Mouse (Mus musculus) spleen, embryonic (tissue): ENCODE measurements around the gene Lrrc4c.

ENCODE experiments used
- CTCF ChIA-PET: fragments of 350-600 bp; sonication (Branson Sonifier 250); formaldehyde crosslinking; loops from one replicate; lab custom pipeline; 2022; lab: Charles Lee

The Lrrc4c gene

GRCm38 (mm10) chr2:97274651-97275050 is 956.7 kb downstream of the Lrrc4c start:
- CTCF ChIA-PET: no interaction called here

GRCm38 (mm10) chr2:97284986-97285385 is 967.0 kb downstream of the Lrrc4c start:
- CTCF ChIA-PET: no interaction called here

GRCm38 (mm10) chr2:97294216-97294615 is 976.2 kb downstream of the Lrrc4c start:
- CTCF ChIA-PET: no interaction called here

GRCm38 (mm10) chr2:97299704-97300103 is 981.7 kb downstream of the Lrrc4c start:
- CTCF ChIA-PET: no interaction called here

GRCm38 (mm10) chr2:97318008-97318407 is 1000.0 kb downstream of the Lrrc4c start:
- CTCF ChIA-PET: no interaction called here

DNA sequence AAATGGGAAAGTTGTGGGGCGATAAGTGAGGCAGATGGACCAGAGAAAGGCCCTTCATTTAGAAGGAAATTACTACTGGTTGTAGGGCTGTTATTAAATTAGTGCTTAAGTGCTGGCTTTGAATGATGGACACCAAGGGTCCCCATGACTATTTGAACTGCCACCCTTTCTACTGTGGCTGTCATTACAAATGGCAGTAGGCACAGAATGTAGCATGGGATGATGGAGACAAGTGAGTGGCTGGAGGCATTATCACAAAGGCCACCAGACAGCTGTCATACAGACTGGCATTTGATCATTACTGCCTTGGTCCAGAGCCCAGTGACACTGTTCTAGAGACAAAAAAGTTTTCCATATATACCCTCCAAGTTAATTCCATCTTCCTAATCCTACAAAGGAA is 1000.6 kb downstream of the Lrrc4c start:
- CTCF ChIA-PET: no interaction called here

DNA sequence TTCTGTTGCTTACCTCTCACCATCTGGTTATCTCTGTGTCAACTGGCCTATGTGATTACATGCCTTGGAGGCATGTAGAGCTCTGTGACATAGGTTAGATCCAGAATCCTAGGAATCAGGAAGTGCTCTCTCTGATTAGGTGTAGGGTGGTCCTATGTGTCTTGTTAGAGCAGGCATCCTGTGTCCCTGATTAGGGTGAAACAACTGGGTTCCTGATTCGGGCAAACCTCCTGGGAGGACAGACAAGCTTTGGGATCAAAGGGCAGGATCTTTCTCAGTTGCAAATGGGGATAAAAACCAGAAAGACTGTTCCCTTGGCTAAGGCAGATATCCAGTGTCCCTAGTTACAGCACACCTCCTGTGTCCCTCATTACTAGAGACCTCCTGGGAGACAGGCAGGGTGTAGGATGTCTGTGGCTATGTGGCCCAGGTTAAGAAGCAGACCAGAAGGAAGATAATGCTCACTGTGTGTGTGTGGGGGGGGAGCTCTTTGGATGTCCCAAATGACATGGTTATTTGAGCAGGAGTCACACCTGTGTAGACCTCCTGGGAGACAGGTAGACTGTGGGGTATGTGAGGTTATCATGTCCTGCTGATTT is 1014.2 kb downstream of the Lrrc4c start:
- CTCF ChIA-PET: no interaction called here

DNA sequence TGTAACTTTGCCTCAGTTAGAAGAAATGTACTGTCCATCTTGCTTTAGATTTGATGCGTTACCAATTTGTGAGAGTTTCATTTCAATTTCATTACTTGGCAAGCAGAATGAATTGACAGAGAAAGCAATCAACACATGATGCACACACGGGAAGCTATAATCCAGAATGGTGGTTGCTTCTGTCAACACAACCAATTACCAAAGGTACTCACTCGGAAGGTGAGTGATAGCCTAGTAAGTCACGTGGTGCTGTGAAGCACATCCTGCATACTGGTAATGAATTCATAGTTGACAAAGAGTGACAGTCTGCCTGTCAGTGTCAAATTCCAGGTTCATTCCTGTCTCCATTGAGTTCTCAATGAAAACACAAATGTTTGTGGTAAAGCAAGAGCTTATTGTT is 1021.7 kb downstream of the Lrrc4c start:
- CTCF ChIA-PET: no interaction called here

DNA sequence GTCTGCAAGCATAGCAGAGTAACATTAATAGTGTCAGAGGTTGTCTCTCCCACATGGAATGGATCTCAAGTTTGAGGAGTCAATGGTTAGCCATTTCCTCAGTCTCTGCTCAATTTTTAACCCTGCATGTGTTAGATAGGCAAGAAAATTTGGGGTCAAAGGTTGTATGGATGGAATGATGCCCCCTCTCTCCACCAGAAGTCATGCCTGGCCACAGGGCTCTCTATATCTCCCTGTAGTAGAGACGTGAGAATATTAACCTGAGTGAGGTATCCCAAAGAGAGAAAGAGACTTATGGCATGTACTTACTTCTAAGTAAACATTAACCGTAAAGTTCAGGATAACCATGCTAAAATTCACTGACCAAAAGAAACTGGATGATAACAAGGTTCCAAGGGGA is 1043.3 kb downstream of the Lrrc4c start:
- CTCF ChIA-PET: no interaction called here

- CTCF ChIA-PET: no interaction called here
Measured at GRCm38 (mm10) chr2:97369978-97370377, 1052.0 kb downstream of the Lrrc4c start.

GRCm38 (mm10) chr2:97391437-97391836 is 1073.5 kb downstream of the Lrrc4c start:
- CTCF ChIA-PET: no interaction called here

- CTCF ChIA-PET: no interaction called here
Measured at GRCm38 (mm10) chr2:97391876-97392275, 1073.9 kb downstream of the Lrrc4c start.

DNA sequence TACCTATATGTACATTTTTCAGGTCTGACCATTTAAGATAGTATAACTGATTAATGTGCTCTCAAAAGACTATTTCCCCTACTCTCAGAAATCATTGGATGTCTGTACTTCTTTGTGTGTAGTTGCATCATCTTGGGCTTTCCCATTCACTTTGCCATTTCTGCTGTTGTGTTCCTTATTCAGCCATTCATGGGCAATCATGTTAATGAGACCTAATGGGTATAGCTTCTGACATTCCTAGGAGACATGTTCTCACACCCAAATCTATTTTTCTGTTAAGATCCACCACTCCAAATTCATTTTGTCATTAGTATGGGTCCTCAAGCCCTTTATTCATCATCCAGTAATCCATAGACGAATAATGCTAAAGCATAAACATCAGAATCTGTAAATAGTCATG is 1095.1 kb downstream of the Lrrc4c start:
- CTCF ChIA-PET: no interaction called here

DNA sequence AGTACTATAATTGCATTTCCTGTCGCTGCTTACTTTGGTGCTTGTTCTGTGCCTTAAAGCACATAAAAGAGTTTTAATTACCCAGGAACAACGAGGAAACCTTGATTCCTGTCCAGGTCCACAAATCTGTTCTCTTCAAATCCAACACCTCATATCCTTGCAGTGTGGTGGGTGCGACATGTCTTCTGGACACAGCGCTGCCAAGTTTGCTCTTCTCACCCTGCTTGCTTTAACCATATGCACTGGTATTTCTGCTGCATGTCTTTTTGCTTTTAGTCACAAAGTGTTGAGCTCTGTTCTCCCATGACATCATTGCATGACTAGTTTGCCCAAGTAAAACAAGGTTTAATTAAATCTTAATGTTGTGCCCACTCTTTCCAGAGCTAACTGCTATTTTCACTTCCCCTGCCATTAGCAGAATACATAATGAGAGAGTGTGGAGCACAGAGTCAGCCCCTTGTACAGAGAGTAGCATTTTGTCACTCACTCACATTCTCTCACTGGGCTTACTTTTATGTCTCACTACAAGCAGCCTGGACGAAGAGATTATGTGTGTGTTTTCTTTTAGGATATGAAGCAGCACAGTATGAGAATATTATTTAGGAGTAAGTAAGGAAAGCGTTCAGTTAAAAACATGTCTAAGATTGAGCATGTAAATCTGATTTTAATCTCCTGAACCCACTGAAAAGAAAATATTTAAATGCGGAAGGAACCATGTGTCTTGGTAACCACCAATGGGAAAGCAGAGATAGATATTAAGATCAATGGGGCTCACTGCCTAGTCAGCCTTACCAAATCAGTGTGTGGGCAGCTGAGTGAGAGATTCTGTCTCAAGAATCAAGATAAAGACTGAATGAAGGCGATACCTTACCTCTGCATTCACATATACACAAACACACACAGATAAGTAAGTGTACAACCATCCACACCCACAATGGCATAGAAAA is 1096.7 kb downstream of the Lrrc4c start:
- CTCF ChIA-PET: no interaction called here

DNA sequence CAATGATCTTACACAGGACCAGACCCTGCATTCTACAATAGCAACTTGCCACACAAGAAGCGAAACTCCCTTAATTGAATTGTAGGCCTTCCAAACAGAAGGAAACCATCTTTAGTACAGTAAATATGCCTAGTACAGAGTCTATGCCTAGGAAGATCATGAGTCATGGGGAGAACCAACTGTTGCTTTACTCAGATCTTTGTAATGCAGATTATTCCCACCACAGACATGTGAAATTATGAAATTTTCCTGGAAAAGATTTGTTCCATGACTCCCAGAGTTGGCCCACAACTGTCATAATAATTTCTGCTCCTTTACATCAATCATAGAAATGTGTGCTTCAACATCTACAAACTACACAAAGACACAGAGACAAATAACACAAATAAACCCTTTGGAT is 1116.2 kb downstream of the Lrrc4c start:
- CTCF ChIA-PET: no interaction called here

DNA sequence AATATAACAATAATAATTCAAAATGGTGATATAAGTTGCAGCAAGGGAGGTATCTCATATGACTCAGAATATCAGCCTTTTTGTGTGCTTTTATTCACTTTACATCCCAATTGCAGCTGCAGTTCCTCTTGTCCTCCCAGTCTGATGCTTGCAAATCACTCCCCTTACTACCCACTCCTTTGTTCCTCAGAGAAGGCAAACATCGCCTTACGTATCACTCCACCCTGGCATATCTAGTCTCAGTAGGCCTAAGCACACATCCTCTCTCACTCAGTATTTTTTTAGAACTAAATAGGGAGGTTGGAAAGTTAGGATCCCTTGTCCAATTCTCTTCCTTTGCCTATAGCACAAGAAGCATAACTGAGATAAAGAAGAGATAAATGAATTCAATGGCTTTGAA is 1117.6 kb downstream of the Lrrc4c start:
- CTCF ChIA-PET: no interaction called here

DNA sequence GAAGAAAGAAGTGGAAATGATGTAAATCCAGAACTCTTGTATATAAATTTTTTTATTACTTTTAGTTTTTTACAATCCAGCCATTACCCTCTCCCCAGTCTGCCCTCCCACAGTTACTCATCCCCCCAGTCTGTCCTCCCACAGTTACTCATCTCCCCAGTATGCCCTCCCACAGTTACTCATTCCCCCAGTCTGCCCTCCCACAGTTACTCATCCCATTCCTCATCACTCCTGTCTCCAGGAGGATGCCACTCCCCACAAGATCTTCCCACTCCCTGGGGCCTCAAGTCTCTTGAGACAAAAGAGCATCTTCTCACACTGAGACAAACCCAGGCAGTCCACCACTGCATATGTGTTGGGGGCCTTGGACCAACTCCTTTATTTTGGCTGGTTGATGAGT is 1119.8 kb downstream of the Lrrc4c start:
- CTCF ChIA-PET: no interaction called here

GRCm38 (mm10) chr2:97463573-97463972 is 1145.6 kb downstream of the Lrrc4c start:
- CTCF ChIA-PET: no interaction called here

DNA sequence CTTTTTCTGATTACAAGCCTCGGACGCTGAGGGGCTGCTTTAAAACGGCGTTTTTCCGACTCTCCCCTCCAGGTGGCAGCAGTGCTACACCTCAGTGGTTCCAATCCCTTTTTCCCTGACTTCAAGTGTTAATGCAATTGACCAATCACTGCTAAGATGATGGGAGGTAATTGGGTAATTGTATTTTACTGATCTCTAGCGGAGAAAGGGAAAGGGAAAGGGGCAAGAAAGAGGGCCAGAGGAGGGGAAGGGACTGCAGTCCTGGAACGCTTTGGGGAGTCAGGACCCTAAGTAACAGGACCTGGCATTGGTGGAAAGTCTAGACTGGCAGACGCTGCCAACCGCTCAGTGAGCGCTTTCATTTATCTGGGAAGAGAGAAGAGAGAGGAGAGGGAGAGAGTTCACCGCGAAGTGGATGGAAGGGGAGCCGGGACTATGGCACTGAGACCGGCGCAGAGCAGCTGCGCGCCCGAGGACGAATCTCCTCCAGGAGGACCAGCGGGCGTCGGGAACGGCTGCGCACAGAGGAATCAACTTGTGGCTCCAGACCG is 1148.3 kb downstream of the Lrrc4c start:
- CTCF ChIA-PET: no interaction called here

DNA sequence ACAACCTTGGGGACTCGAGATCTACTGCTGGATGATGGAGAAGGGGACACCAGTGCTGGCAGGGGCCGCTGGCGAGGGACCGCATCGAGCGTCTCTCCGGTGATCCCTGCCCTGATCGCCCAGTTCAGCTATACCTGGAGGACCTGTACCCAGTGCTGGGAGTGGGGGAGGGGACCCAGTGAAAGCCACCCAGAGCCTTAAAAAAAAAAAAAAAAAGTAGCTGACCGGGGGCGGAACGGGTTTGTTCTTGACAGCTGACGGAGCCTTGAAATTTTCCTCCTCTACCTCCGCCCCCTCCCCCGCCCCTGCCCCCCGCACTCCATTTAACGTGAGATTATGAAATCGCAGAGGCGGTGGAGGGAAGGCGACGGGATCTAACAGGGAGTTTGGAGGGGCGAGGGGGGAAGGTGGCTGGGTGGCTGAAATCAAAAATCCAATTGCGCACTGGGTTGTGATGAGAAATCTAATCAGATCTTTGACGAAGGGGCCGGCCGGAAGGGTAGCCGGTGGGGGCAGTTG is 1149.1 kb downstream of the Lrrc4c start:
- CTCF ChIA-PET: no interaction called here

- CTCF ChIA-PET: no interaction called here
Measured at GRCm38 (mm10) chr2:97467664-97468063, 1149.7 kb downstream of the Lrrc4c start.

GRCm38 (mm10) chr2:97468372-97468771 is 1150.4 kb downstream of the Lrrc4c start:
- CTCF ChIA-PET: no interaction called here

DNA sequence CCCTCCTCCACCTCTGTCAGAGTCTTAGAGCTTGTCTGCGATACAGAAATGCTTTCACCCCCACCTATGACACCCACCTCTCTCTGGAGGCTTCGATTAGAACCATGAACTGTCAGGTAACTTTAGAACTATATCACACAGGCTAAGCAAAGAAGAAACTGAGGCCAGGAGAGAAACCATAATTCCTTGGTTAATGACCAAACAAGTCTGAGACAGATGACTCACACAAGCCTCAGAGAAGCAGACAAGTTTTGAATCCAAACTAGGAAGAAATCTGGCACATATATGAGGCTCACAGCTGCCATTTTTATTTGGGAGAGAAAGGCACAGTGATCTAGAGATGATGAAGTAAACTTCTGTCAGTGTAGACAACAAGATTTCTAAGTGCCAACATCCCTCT is 1151.4 kb downstream of the Lrrc4c start:
- CTCF ChIA-PET: no interaction called here
